Mouse (Mus musculus): Measurements from ENCODE around the gene Pate3.
"Not testable (repeated sequence)": the region's sequence is repeated elsewhere in the genome, so short reads cannot be mapped to it uniquely, and the experiment has no call there.

Gene Pate3

DNA sequence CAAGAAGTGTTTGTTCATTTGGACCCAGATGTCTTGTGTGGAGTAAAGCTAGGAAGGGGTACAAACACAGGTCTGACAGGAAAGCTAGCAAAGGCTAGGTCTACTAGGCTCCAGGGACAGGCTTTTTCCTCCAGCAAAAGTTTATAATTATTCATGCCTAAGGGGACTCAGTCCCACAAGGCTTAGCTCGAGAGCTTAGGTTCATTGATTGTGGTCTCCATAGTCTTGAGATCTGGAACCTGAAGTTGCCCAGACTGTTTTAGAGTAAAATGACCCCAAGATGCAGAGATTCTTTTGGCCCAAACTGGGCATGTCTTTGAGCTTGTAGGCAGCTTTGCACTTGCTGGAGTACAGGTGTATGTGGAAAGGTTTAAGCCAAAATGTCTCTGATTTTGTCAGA, at the start of gene Pate3:
Gene Pate3, minus strand, starts transcription at position 101 of the 400 bp plus-strand sequence.
- no peak for DNase-seq

GRCm38 (mm10) chr9:35691924-35692323, 43.9 kb upstream of the Pate3 start:
- no peak for DNase-seq

- DNase-seq = no peak
Measured at GRCm38 (mm10) chr9:35687013-35687412, 39.0 kb upstream of the Pate3 start, which contains the start of gene Pate1. Gene Pate1, minus strand, starts transcription at chr9:35687390.

- DNase-seq = no peak
Measured at GRCm38 (mm10) chr9:35673557-35673956, 25.6 kb upstream of the Pate3 start.

GRCm38 (mm10) chr9:35632981-35633380, 15.0 kb downstream of the Pate3 start:
- DNase-seq = no peak

DNA sequence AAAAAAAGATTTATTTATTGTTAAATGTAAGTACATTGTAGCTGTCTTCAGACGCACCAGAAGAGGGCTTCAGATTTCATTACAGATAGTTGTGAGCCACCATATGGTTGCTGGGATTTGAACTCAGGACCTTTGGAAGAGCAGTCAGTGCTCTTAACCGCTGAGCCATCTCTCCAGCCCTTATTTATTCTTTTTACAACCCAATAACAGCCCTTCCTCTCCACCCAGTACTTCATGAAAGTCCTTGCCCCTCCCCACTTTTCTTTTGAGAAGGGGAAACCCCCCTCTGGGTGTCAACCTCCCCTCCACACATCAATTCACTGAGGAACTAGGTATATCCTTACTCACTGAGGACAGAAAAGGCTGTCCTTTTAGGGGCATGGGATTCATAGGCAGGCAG, 31.2 kb downstream of the Pate3 start:
- DNase-seq = not testable (repeated sequence)

DNA sequence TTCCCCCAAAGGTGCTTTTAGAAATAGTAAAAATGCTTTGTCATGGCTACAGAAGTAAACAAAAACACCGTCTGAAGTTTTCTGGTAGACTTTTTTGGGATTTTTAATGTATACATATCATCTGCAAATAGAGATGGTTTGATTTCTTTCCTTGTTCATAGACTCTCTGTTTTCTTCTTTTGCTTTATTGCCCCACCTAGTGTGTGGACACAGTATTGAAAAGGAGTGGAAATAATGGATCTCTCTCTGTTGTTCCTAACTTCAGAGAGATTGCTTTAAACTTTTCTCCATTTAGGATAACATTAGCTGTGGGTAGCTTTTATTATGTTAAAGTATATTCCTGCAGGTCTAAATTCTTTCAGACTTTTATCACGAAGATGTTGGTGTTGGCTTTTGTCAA, 34.0 kb downstream of the Pate3 start:
- DNase-seq = no peak

- no peak for DNase-seq
Measured at GRCm38 (mm10) chr9:35611841-35612240, 36.2 kb downstream of the Pate3 start, which contains the start of gene Pate4. Gene Pate4, minus strand, starts transcription at chr9:35611941.

DNA sequence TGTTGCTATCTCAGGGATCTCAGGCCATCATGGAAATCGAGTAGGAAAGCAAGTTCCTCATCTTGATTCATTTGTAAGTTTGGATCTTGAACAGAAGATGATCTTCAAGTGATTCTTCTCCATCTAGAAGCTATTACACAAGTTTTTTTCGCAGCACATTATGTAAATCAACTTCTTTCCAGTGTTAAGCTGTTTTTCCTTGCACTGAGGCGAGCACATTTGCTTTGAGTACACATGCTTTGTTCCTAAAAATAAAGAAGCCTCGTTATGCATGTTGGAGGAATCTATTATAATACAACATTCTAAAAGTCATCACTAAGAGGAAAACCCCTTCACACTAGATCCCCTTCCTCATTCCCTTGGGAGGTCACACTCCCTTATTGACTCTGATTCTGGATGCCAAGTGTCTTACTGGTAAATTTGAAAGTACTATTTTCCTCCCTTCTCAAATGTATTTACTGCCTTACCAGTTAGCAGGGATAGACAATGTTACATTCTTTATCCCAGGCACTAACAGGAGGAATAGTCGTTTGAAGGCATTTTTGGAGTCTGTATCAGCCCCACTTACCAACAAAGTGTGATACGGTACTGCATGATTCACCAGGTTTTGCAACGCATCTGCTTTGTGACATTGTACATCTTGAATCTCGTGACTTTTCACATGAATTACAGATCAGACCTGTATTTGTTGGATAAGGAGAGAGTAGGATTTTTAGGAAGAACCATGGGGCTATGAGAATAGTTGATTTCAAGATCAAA, 40.2 kb downstream of the Pate3 start:
- DNase-seq = no peak
